Mouse (Mus musculus) forebrain, postnatal 0 days (tissue): ENCODE results near the gene Cfap61. TPM values are rescaled to one million over a fixed set of nuclear protein-coding genes. Genes with fewer than 3 reads are reported as not detected.
A peak's percentile ranks its signal among the peaks of the same experiment; 100 is the strongest.

Experiments
- ATAC-seq: fragments of 200-750 bp; cut with Nextera tagmentation; 2 replicates; pipeline ENCODE4 v1.8.0; 2017; ENCODE audit warnings: mild to moderate bottlenecking, moderate library complexity
- DNase-seq: peaks from one replicate; pipeline ENCODE4 v3.0.0-alpha.2; 2015
- H3K27ac ChIP-seq: fragments of 300-500 bp; sonication (generic); 2 replicates; pipeline ENCODE4 v1.5.1; 2014; ENCODE audit warnings: low read depth, mild to moderate bottlenecking, antibody characterized with exemption, low read length, moderate library complexity, mixed read lengths
- H3K27me3 ChIP-seq: fragments of 300-500 bp; sonication (generic); 2 replicates; pipeline ENCODE4 v1.6.1; 2014; ENCODE audit warnings: mild to moderate bottlenecking, low read length, mixed read lengths; ENCODE audit not compliant: insufficient read depth
- H3K36me3 ChIP-seq: fragments of 300-500 bp; sonication (generic); 2 replicates; pipeline ENCODE4 v1.6.1; 2014; ENCODE audit warnings: mild to moderate bottlenecking, moderate library complexity; ENCODE audit not compliant: insufficient read depth
- H3K4me1 ChIP-seq: fragments of 300-500 bp; sonication (generic); 2 replicates; pipeline ENCODE4 v1.6.1; 2014; ENCODE audit warnings: antibody characterized with exemption; ENCODE audit not compliant: insufficient read depth
- H3K4me2 ChIP-seq: fragments of 300-500 bp; sonication (generic); 2 replicates; pipeline ENCODE4 v1.6.1; 2014; ENCODE audit warnings: low read depth, mild to moderate bottlenecking, moderate library complexity
- H3K4me3 ChIP-seq: fragments of 300-500 bp; sonication (generic); 2 replicates; pipeline ENCODE4 v1.5.1; 2014; ENCODE audit warnings: low read depth, low read length, mixed read lengths
- H3K9ac ChIP-seq: fragments of 300-500 bp; sonication (generic); 2 replicates; pipeline ENCODE4 v1.6.1; 2014; ENCODE audit warnings: mild to moderate bottlenecking
- H3K9me3 ChIP-seq: fragments of 300-500 bp; sonication (generic); 2 replicates; pipeline ENCODE4 v1.6.1; 2016; ENCODE audit warnings: low read length
- CTCF ChIP-seq: sonication (generic); IDR thresholded peaks from 2 replicates; pipeline ENCODE4 v1.5.1; 2016; ENCODE audit warnings: antibody characterized with exemption, control low read depth, low read depth
- WGBS: fragments of 180-500 bp; shearing (Covaris S2); extraction: QIAGEN DNeasy Blood & Tissue Kit; methylation state at CpG from one replicate; pipeline ENCODE4 v1.1.7; 2014; 5-methylcytosine and 5-hydroxymethylcytosine counted together
- polyA plus RNA-seq: library from polyadenylated mRNA; unstranded; fragments of >200 nt; fragmentation: Nextera tagmentation; extraction: Ambion mirVana; gene quantifications from 2 replicates; pipeline ENCODE4 v1.2.1, GENCODE M21; 2015
- total RNA-seq: library from RNA; depleted of rRNA; stranded (reverse); fragments of >200 nt; gene quantifications from 2 replicates; pipeline ENCODE4 v1.2.3, GENCODE M21; 2014

Cfap61 gene
- total and polyA plus RNA-seq, 2 experiments from 2014 or later = 3.9 to 7.4 TPM

- Histone ChIP-seq H3K36me3 (no peaks in the 10 kb centered on the region), H3K27me3 (no peaks in the 10 kb centered on the region), H3K4me2 (no peak overlapping the region), H3K27ac (no peak overlapping the region), H3K4me3 (no peak overlapping the region), H3K9me3 (no peaks in the 10 kb centered on the region), H3K4me1 (no peaks in the 10 kb centered on the region; the same call in 1 of the 2 replicates), H3K9ac (no peak overlapping the region)
- DNase-seq (peak; percentile 74), ATAC-seq (peak; percentile 96)
- TF ChIP-seq CTCF = no peak
- WGBS = 55% methylated on average over 7 of the region's 7 CpGs
Measured at GRCm38 (mm10) chr2:146174173-146174572, 239.6 kb downstream of the Cfap61 start.

DNA sequence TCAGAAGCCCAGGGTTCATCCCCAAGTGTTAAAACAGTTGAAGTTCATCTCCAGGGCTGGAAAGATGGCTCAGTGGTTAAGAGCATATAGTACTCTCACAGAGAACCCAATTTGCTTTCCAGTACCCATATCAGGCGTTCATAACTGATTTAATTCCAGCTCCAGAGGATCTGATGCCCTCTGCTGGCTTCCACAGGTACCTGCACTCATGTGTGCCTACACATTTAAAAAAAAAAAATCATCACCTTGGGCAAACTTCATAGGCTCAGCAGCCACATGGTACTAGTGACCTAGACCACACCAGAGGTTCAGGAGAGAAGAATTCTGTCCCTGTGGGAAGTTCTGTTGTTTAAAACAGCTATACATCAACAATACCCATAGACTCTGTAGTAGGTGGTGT, 244.1 kb downstream of the Cfap61 start:
- H3K4me2 ChIP-seq = no peak overlapping the region

GRCm38 (mm10) chr2:146183830-146184793, 249.5 kb downstream of the Cfap61 start:
- Histone ChIP-seq H3K4me2 (no peak overlapping the region), H3K36me3 (no peaks in the 10 kb centered on the region), H3K27ac (no peak overlapping the region), H3K9me3 (no peaks in the 10 kb centered on the region), H3K9ac (0 out of 2 replicates have a peak overlapping the region, but pooled peaks have one; percentile 3), H3K4me3 (no peak overlapping the region), H3K4me1 (peaks cover 6% of the 10 kb centered on the region; the same call in 1 of the 2 replicates), H3K27me3 (no peaks in the 10 kb centered on the region)
- DNase-seq (peak; percentile 34), ATAC-seq (peak; percentile 60)
- 35% methylated on average over 24 of the region's 24 CpGs for WGBS
- no peak for TF ChIP-seq CTCF

More for the DNA sequence above, 244.1 kb downstream of the Cfap61 start:
- no peak overlapping the region for H3K27ac ChIP-seq
- no peaks in the 10 kb centered on the region; the same call in 1 of the 2 replicates for H3K4me1 ChIP-seq
- no peaks in the 10 kb centered on the region for H3K27me3 ChIP-seq
- ATAC-seq (no peak), DNase-seq (no peak)
- no peaks in the 10 kb centered on the region for H3K36me3 ChIP-seq
- H3K9me3 ChIP-seq = no peaks in the 10 kb centered on the region
- H3K4me3 ChIP-seq = no peak overlapping the region
- 0 out of 2 replicates have a peak, but pooled peaks have one; percentile 10 for TF ChIP-seq CTCF
- 83% methylated on average over 1 of the region's 1 CpGs for WGBS
- H3K9ac ChIP-seq = no peak overlapping the region

GRCm38 (mm10) chr2:146196126-146196525, 261.5 kb downstream of the Cfap61 start:
- ATAC-seq = peak; percentile 43; the same call in 1 of the 2 replicates
- no peak for TF ChIP-seq CTCF
- H3K27me3 ChIP-seq = no peaks in the 10 kb centered on the region
- DNase-seq = no peak
- WGBS = 78% methylated on average over 11 of the region's 11 CpGs
- no peak overlapping the region for H3K4me3 ChIP-seq
- no peaks in the 10 kb centered on the region for H3K36me3 ChIP-seq
- no peak overlapping the region for H3K4me2 ChIP-seq
- no peaks in the 10 kb centered on the region for H3K9me3 ChIP-seq
- H3K27ac ChIP-seq = no peak overlapping the region
- H3K9ac ChIP-seq = no peak overlapping the region
- H3K4me1 ChIP-seq = no peaks in the 10 kb centered on the region

DNA sequence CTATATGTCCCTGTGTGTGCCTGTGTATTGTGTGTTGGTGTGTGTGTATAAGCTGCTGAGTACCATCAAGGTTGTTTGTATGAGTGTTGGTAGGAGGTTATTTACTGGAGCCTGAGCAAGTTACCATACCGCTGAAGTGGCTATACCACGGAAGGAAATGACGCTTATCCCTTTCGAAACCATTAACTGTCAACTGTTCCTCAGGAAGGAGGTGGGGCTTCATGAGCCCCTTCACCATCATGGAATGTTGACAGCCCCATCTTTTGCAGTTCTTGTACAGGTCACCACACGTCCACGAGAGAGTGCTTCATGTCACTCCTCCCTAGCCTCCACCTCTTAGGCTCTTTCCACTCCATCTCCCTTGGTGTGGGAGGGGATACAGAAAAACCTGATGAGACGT, 263.4 kb downstream of the Cfap61 start:
- no peaks in the 10 kb centered on the region for H3K9me3 ChIP-seq
- WGBS = 86% methylated on average over 7 of the region's 7 CpGs
- no peaks in the 10 kb centered on the region for H3K27me3 ChIP-seq
- no peak overlapping the region for H3K27ac ChIP-seq
- DNase-seq (no peak), ATAC-seq (no peak)
- TF ChIP-seq CTCF = no peak
- H3K4me3 ChIP-seq = no peak overlapping the region
- no peak overlapping the region for H3K9ac ChIP-seq
- H3K4me1 ChIP-seq = no peaks in the 10 kb centered on the region
- no peaks in the 10 kb centered on the region for H3K36me3 ChIP-seq
- H3K4me2 ChIP-seq = no peak overlapping the region

- H3K27ac ChIP-seq = no peak overlapping the region
- H3K9ac ChIP-seq = no peak overlapping the region
- H3K4me2 ChIP-seq = no peak overlapping the region
- no peak overlapping the region for H3K4me3 ChIP-seq
- ATAC-seq = no peak
- no peaks in the 10 kb centered on the region for H3K36me3 ChIP-seq
- no peaks in the 10 kb centered on the region for H3K4me1 ChIP-seq
- no peak for DNase-seq
- 24% methylated on average over 4 of the region's 4 CpGs for WGBS
- no peaks in the 10 kb centered on the region for H3K27me3 ChIP-seq
- no peak for TF ChIP-seq CTCF
- H3K9me3 ChIP-seq = no peaks in the 10 kb centered on the region
Measured at GRCm38 (mm10) chr2:146210968-146211367, 276.4 kb downstream of the Cfap61 start.

GRCm38 (mm10) chr2:146214715-146215114, 280.1 kb downstream of the Cfap61 start:
- peak; percentile 60 for ATAC-seq
- no peak overlapping the region for H3K27ac ChIP-seq

More at GRCm38 (mm10) chr2:146214715-146215114, 280.1 kb downstream of the Cfap61 start:
- TF ChIP-seq CTCF = peak; percentile 91
- Histone ChIP-seq H3K9ac (no peak overlapping the region), H3K27me3 (no peaks in the 10 kb centered on the region), H3K4me2 (no peak overlapping the region), H3K36me3 (no peaks in the 10 kb centered on the region), H3K9me3 (no peaks in the 10 kb centered on the region), H3K4me3 (no peak overlapping the region), H3K4me1 (peaks cover 8% of the 10 kb centered on the region)
- 2% methylated on average over 9 of the region's 9 CpGs for WGBS
- peak; percentile 85 for DNase-seq
